Mouse (Mus musculus) intestine, embryonic 14.5 days (tissue): ENCODE data around the gene Tapt1. TPM values are rescaled to one million over a fixed set of nuclear protein-coding genes. Genes with fewer than 3 reads are reported as not detected.

ENCODE experiments used
- ATAC-seq: fragments of 200-750 bp; cut with Nextera tagmentation; replicated peaks from 2 replicates; pipeline ENCODE4 v1.8.0; 2017; ENCODE audit warnings: low read depth, moderate number of reproducible peaks, moderate TSS enrichment, moderate library complexity; ENCODE audit not compliant: low FRiP score, low TSS enrichment
- DNase-seq: peaks from one replicate; pipeline ENCODE4 v3.0.0-alpha.2; 2018; ENCODE audit warnings: low spot score
- H3K27ac ChIP-seq: fragments of 300-500 bp; sonication (generic); 2 replicates; pipeline ENCODE4 v1.5.1; 2014; ENCODE audit warnings: low read depth, mild to moderate bottlenecking, control low read depth
- H3K27me3 ChIP-seq: fragments of 300-500 bp; sonication (generic); replicated peaks from 2 replicates; pipeline ENCODE4 v1.6.1; 2014; ENCODE audit warnings: low read length, control low read depth; ENCODE audit not compliant: control insufficient read depth, insufficient read depth
- H3K36me3 ChIP-seq: fragments of 300-500 bp; sonication (generic); 2 replicates; pipeline ENCODE4 v1.6.1; 2014; ENCODE audit warnings: low read length, control low read depth; ENCODE audit not compliant: control insufficient read depth, insufficient read depth
- H3K4me1 ChIP-seq: fragments of 300-500 bp; sonication (generic); replicated peaks from 2 replicates; pipeline ENCODE4 v1.6.1; 2014; ENCODE audit warnings: low read length, control low read depth, mixed read lengths; ENCODE audit not compliant: control insufficient read depth, insufficient read depth
- H3K4me2 ChIP-seq: fragments of 300-500 bp; sonication (generic); 2 replicates; pipeline ENCODE4 v1.6.1; 2014; ENCODE audit warnings: low read length
- H3K4me3 ChIP-seq: fragments of 300-500 bp; sonication (generic); 2 replicates; pipeline ENCODE4 v1.5.1; 2014; ENCODE audit warnings: low read depth, low read length, control low read depth, mixed read lengths
- H3K9ac ChIP-seq: fragments of 300-500 bp; sonication (generic); 2 replicates; pipeline ENCODE4 v1.6.1; 2014; ENCODE audit warnings: mild to moderate bottlenecking, low read length
- H3K9me3 ChIP-seq: fragments of 300-500 bp; sonication (generic); 2 replicates; pipeline ENCODE4 v1.6.1; 2016; ENCODE audit warnings: low read length, control low read depth; ENCODE audit not compliant: control insufficient read depth
- WGBS: fragments of 180-500 bp; shearing (Covaris S2); extraction: QIAGEN DNeasy Blood & Tissue Kit; methylation state at CpG from one replicate; pipeline ENCODE4 v1.1.7; 2014; 5-methylcytosine and 5-hydroxymethylcytosine counted together
- polyA plus RNA-seq: library from polyadenylated mRNA; unstranded; fragments of >200 nt; fragmentation: Nextera tagmentation; extraction: Ambion mirVana; gene quantifications from 2 replicates; pipeline ENCODE4 v1.2.1, GENCODE M21; 2014

Tapt1 gene
- polyA plus RNA-seq, 1 experiment from 2014 or later = 28.1 TPM

GRCm38 (mm10) chr5:44217041-44217684 lies 9.3 kb downstream of the Tapt1 start:
- ATAC-seq (no peak), DNase-seq (no peak)
- H3K4me2 ChIP-seq = no peak overlapping the region
- H3K27ac ChIP-seq = no peak overlapping the region
- H3K36me3 ChIP-seq = peaks cover 14% of the 10 kb centered on the region; the same call in 1 of the 2 replicates
- H3K27me3 ChIP-seq = no peaks in the 10 kb centered on the region
- H3K4me3 ChIP-seq = no peak overlapping the region
- H3K4me1 ChIP-seq = no peaks in the 10 kb centered on the region
- WGBS = 80% methylated on average over 8 of the region's 8 CpGs
- H3K9me3 ChIP-seq = no peaks in the 10 kb centered on the region
- H3K9ac ChIP-seq = no peak overlapping the region

- Histone ChIP-seq H3K36me3 (peaks cover 22% of the 10 kb centered on the region), H3K9me3 (no peaks in the 10 kb centered on the region), H3K27me3 (no peaks in the 10 kb centered on the region), H3K4me2 (no peak overlapping the region), H3K4me3 (no peak overlapping the region), H3K27ac (no peak overlapping the region), H3K4me1 (no peaks in the 10 kb centered on the region), H3K9ac (no peak overlapping the region)
- DNase-seq (no peak), ATAC-seq (no peak)
Measured at GRCm38 (mm10) chr5:44215118-44215517, 11.3 kb downstream of the Tapt1 start.

- H3K27ac ChIP-seq = no peak overlapping the region
- no peak overlapping the region for H3K9ac ChIP-seq
- ATAC-seq (no peak), DNase-seq (no peak)
- no peaks in the 10 kb centered on the region for H3K27me3 ChIP-seq
- H3K4me2 ChIP-seq = no peak overlapping the region
- no peaks in the 10 kb centered on the region for H3K9me3 ChIP-seq
- H3K4me3 ChIP-seq = no peak overlapping the region
- H3K36me3 ChIP-seq = peaks cover 32% of the 10 kb centered on the region
- no peaks in the 10 kb centered on the region for H3K4me1 ChIP-seq
- 71% methylated on average over 2 of the region's 2 CpGs for WGBS
Measured at GRCm38 (mm10) chr5:44214025-44214424, 12.4 kb downstream of the Tapt1 start.

DNA sequence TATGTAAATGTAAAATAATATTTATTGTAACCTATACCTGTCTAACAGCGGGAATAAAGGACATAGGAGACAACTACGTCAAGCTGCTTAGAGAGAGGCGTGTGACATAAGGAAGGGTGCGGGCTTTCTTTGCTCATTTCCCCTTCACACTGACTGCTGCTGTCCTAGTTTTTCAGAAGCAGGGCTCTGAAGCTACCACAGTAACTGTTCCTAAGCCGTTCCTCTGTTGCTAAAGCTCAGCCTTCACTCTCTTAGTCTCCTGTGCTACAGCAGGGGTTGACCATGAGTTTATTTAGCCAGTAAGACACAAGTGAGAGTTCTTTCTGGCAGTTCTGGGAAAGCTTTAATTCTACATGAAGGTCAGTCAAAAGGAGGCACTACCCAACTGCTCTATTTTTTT lies 13.0 kb downstream of the Tapt1 start:
- no peak overlapping the region for H3K4me3 ChIP-seq

GRCm38 (mm10) chr5:44211818-44212465 lies 14.5 kb downstream of the Tapt1 start:
- Histone ChIP-seq H3K27ac (no peak overlapping the region), H3K4me2 (no peak overlapping the region), H3K36me3 (peaks cover 32% of the 10 kb centered on the region), H3K9me3 (no peaks in the 10 kb centered on the region), H3K9ac (no peak overlapping the region), H3K4me1 (no peaks in the 10 kb centered on the region), H3K4me3 (no peak overlapping the region), H3K27me3 (no peaks in the 10 kb centered on the region)
- 85% methylated on average over 6 of the region's 6 CpGs for WGBS
- ATAC-seq = no peak
- no peak for DNase-seq

More for the DNA sequence above, 13.0 kb downstream of the Tapt1 start:
- Histone ChIP-seq H3K9ac (no peak overlapping the region), H3K9me3 (no peaks in the 10 kb centered on the region), H3K27ac (no peak overlapping the region), H3K4me2 (no peak overlapping the region), H3K36me3 (peaks cover 32% of the 10 kb centered on the region), H3K4me1 (no peaks in the 10 kb centered on the region), H3K27me3 (no peaks in the 10 kb centered on the region)
- ATAC-seq (no peak), DNase-seq (no peak)
- WGBS = 94% methylated on average over 5 of the region's 5 CpGs

DNA sequence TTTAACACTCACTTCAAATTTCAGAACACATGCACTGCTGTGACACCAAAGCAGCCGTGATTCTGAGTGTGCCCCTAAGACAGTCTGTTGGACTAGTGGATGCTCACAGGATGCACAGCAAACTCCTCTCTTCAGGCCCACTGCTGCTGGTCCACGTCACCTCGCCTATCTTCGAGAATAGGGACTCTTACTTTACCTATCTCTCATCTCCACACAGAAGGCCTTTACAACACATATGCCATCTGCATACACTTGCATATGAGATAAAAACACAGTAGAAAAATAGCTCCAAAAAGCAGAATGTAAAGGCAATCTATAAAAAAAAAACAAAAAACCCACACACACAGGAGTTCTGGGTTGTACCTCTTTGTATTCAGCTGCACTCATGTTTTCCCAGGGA lies 19.1 kb downstream of the Tapt1 start:
- H3K36me3 ChIP-seq = peaks cover 36% of the 10 kb centered on the region; the same call in 1 of the 2 replicates
- WGBS = 84% methylated on average over 4 of the region's 4 CpGs
- no peaks in the 10 kb centered on the region for H3K4me1 ChIP-seq
- no peaks in the 10 kb centered on the region for H3K9me3 ChIP-seq
- ATAC-seq (no peak), DNase-seq (peak; percentile 41)
- no peaks in the 10 kb centered on the region for H3K27me3 ChIP-seq
- no peak overlapping the region for H3K4me3 ChIP-seq
- no peak overlapping the region for H3K27ac ChIP-seq
- no peak overlapping the region for H3K9ac ChIP-seq
- no peak overlapping the region for H3K4me2 ChIP-seq

DNA sequence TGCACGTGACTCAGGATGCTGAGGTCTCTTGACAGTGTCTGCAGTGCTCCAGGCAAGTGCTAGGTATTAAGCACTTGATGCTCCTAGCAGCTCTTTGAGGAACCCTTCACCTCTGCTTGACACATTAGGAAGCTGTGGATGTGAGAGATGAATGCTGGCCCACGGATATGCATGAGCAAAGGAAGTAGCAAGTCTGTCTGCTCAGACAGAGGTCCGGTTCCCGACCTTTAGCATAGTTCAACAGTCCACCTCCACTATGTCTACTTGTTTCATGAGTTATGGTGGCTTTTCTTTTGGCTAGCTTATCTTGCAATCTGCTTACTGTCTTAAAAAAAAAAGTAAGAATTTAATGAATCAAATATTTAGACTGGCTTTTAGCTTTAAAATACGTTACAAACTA lies 19.8 kb downstream of the Tapt1 start:
- no peaks in the 10 kb centered on the region for H3K27me3 ChIP-seq
- H3K9ac ChIP-seq = no peak overlapping the region
- 77% methylated on average over 5 of the region's 5 CpGs for WGBS
- no peaks in the 10 kb centered on the region for H3K4me1 ChIP-seq
- H3K4me2 ChIP-seq = no peak overlapping the region
- ATAC-seq (no peak), DNase-seq (peak; percentile 28)
- H3K27ac ChIP-seq = no peak overlapping the region
- H3K4me3 ChIP-seq = no peak overlapping the region
- H3K36me3 ChIP-seq = peaks cover 32% of the 10 kb centered on the region; the same call in 1 of the 2 replicates
- no peaks in the 10 kb centered on the region for H3K9me3 ChIP-seq

DNA sequence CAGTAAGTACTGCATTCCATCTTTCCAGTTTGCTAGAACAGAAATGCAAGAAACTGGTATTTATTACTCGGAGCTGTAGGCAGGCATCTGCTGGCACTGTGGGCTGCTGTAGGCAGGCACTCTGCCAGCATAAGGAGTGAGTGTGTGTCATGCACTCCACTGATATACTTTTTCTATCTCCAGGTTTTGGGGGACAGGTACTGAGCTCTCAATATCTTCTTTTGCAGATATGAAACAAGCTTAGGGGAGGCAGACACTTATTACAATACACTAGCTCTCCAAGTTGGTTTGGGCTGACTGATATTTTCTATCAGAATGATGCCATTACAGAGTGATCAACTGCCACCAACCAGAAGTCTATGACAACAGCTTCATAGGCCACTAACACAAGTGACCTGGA lies 23.0 kb downstream of the Tapt1 start:
- Histone ChIP-seq H3K27ac (no peak overlapping the region), H3K9me3 (no peaks in the 10 kb centered on the region), H3K36me3 (peaks cover 20% of the 10 kb centered on the region; the same call in 1 of the 2 replicates), H3K9ac (no peak overlapping the region), H3K4me3 (no peak overlapping the region), H3K27me3 (no peaks in the 10 kb centered on the region), H3K4me1 (no peaks in the 10 kb centered on the region), H3K4me2 (no peak overlapping the region)
- 66% methylated on average over 1 of the region's 1 CpGs for WGBS
- no peak for DNase-seq
- no peak for ATAC-seq

- H3K36me3 ChIP-seq = peaks cover 20% of the 10 kb centered on the region; the same call in 1 of the 2 replicates
- no peaks in the 10 kb centered on the region for H3K27me3 ChIP-seq
- no peaks in the 10 kb centered on the region for H3K9me3 ChIP-seq
- DNase-seq (no peak), ATAC-seq (no peak)
- no peak overlapping the region for H3K9ac ChIP-seq
- no peak overlapping the region for H3K4me3 ChIP-seq
- no peak overlapping the region for H3K27ac ChIP-seq
- H3K4me1 ChIP-seq = no peaks in the 10 kb centered on the region
- no peak overlapping the region for H3K4me2 ChIP-seq
Measured at GRCm38 (mm10) chr5:44201665-44202064, 24.8 kb downstream of the Tapt1 start.
